In the genomic region with DNA sequence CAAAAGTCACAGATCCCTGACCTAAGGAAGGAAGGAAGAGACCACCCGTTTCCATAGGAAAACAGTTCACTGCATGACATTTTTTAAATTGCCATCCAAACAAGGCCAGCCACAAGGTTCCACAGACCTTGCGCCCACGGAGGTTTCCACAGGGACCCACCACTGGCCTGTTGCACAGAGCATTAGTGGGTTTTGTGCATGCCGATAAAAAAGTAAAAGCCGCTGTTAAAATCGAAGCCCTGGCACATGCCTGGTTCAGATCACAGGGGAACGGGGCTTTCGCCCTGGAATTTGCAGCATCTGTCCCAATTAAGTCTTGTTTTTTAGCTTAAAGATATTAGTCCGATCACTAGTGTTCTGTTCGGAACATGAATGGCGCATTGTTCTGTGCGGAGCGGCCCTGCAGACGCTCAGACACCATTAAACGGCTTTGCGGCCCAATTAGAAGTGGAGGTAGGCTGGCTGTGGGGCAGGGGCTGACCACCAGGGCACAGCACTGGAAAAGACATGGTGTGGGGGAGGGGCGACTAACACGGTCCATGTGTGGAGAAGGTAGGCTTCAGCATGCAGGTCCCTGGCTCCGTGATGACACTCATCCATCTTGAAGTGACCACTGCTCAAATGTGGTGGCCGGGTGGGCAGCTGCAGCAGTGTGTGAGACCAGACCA, we compare ENCODE assay signal across 18 mouse cellular contexts. TPM values are rescaled to one million over a fixed set of nuclear protein-coding genes. Genes with fewer than 3 reads are reported as not detected.
DNase-seq lines count a peak whose midpoint lies in the region; ATAC-seq and TF ChIP-seq lines count a peak whose summit lies in the region.
"Had no signal": no experiment of that assay in that cellular context is flagged by ENCODE, and none has a peak within 500 bp of the region (broad histone marks: within the 10 kb centered on the region; RNA-seq: fewer than 3 reads in every experiment).

No protein-coding gene starts in this region.

- DNase-seq in midbrain, embryonic 11.5 days (ENCODE audit: low spot score, missing footprints), result peak; percentile 53
- DNase-seq in embryo, embryonic 9.5 days (ENCODE audit: extremely low spot score), result peak; percentile 44
- peak; percentile 67 for DNase-seq in hindlimb bud, embryonic 11.5 days (ENCODE audit: extremely low spot score, low read depth, low spot score)
- peak; percentile 88 for DNase-seq in retina, postnatal 1 day
- DNase-seq in adrenal gland, postnatal 36 days, result no peak
- DNase-seq in thymus, adult 2 months, result no peak
- DNase-seq: cerebellum, adult 8-10 months; heart, adult 18-20 months; kidney, postnatal 10 days; layer of hippocampus, adult 9-11 months; lung, postnatal 36 days had no signal

- H3K9me3 ChIP-seq in midbrain, embryonic 11.5 days (ENCODE audit: control insufficient read depth, low read length), result no peaks in the 10 kb centered on the region
- H3K9me3 ChIP-seq in midbrain, embryonic 16.5 days (replicated peaks; ENCODE audit: control insufficient read depth, low read length, poor library complexity, severe bottlenecking), result no peaks in the 10 kb centered on the region
- H3K9me3 ChIP-seq: midbrain, embryonic 15.5 days had no signal

- WGBS in midbrain, embryonic 11.5 days, result 83% methylated on average over 20 of the region's 20 CpGs
- 73% methylated on average over 20 of the region's 20 CpGs for WGBS in midbrain, embryonic 16.5 days
- WGBS in thymus, adult 2 months, result 87% methylated on average over 20 of the region's 20 CpGs

- no peak overlapping the region for H3K4me2 ChIP-seq in midbrain, embryonic 11.5 days
- H3K4me2 ChIP-seq in midbrain, embryonic 16.5 days (ENCODE audit: low read length), result no peak overlapping the region
- H3K4me2 ChIP-seq: midbrain, embryonic 15.5 days had no signal

- no peak for ATAC-seq in midbrain, embryonic 11.5 days (ENCODE audit: low FRiP score)
- no peak for ATAC-seq in midbrain, embryonic 16.5 days
- ATAC-seq: midbrain, embryonic 15.5 days had no signal

- H3K4me1 ChIP-seq in midbrain, embryonic 11.5 days (ENCODE audit: control insufficient read depth, insufficient read depth, low read length), result peaks cover 2% of the 10 kb centered on the region; the same call in 1 of the 2 replicates
- H3K4me1 ChIP-seq in midbrain, embryonic 16.5 days (ENCODE audit: control insufficient read depth, insufficient read depth, low read length), result peaks cover 6% of the 10 kb centered on the region; the same call in 1 of the 2 replicates
- H3K4me1 ChIP-seq in thymus, adult 2 months (replicated peaks; ENCODE audit: control insufficient read depth, insufficient read depth, low read length), result no peaks in the 10 kb centered on the region

- H3K27ac ChIP-seq in midbrain, embryonic 11.5 days (ENCODE audit: low read depth, low read length), result no peak overlapping the region
- H3K27ac ChIP-seq in midbrain, embryonic 16.5 days (ENCODE audit: low read length), result no peak overlapping the region
- H3K27ac ChIP-seq in thymus, adult 2 months (ENCODE audit: control insufficient read depth, insufficient read depth, low read length), result no peak overlapping the region
- H3K27ac ChIP-seq: midbrain, embryonic 15.5 days had no signal

- H3K27me3 ChIP-seq in midbrain, embryonic 11.5 days (ENCODE audit: control insufficient read depth, insufficient read depth, low read length), result no peaks in the 10 kb centered on the region
- no peaks in the 10 kb centered on the region; the same call in none of the 2 replicates for H3K27me3 ChIP-seq in midbrain, embryonic 16.5 days (ENCODE audit: control insufficient read depth, insufficient read depth, low read depth, low read length)
- no peaks in the 10 kb centered on the region for H3K27me3 ChIP-seq in thymus, adult 2 months (ENCODE audit: control insufficient read depth, insufficient read depth, low read length)
- H3K27me3 ChIP-seq: midbrain, embryonic 15.5 days had no signal

- no peak for TF ChIP-seq CTCF in thymus, adult 2 months (IDR thresholded peaks at IDR 0.05; ENCODE audit: borderline replicate concordance, control insufficient read depth, extremely low read depth, insufficient read depth, low read length, poor library complexity)

- no peaks in the 10 kb centered on the region for H3K36me3 ChIP-seq in midbrain, embryonic 11.5 days (ENCODE audit: control insufficient read depth, insufficient read depth, low read length)
- H3K36me3 ChIP-seq in midbrain, embryonic 16.5 days (ENCODE audit: control insufficient read depth, insufficient read depth, low read length), result no peaks in the 10 kb centered on the region
- no peaks in the 10 kb centered on the region for H3K36me3 ChIP-seq in thymus, adult 2 months (ENCODE audit: control insufficient read depth, insufficient read depth, low read length)
- H3K36me3 ChIP-seq: midbrain, embryonic 15.5 days had no signal

- no peak overlapping the region for H3K9ac ChIP-seq in midbrain, embryonic 11.5 days (ENCODE audit: low read length)
- no peak overlapping the region for H3K9ac ChIP-seq in midbrain, embryonic 16.5 days (ENCODE audit: low read depth, low read length)
- H3K9ac ChIP-seq: midbrain, embryonic 15.5 days had no signal

- TF ChIP-seq POLR2A in thymus, adult 2 months (IDR thresholded peaks at IDR 0.05; ENCODE audit: control insufficient read depth, extremely low read depth, insufficient read depth, low read length, poor library complexity), result no peak

- H3K4me3 ChIP-seq in midbrain, embryonic 11.5 days (ENCODE audit: low read depth, low read length), result no peak overlapping the region
- H3K4me3 ChIP-seq in midbrain, embryonic 16.5 days (ENCODE audit: low read depth, low read length), result no peak overlapping the region
- H3K4me3 ChIP-seq in thymus, adult 2 months (ENCODE audit: control insufficient read depth, insufficient read depth, low read length), result no peak overlapping the region
- H3K4me3 ChIP-seq: midbrain, embryonic 15.5 days had no signal

RNA-seq across cellular contexts. Expression of a gene that starts 25.8 kb away (rescaled TPM):
- not detected in 2 replicates for polyA plus RNA-seq in midbrain, embryonic 11.5 days (2014; fragmentation: Nextera tagmentation; extraction: Ambion mirVana)
- polyA plus RNA-seq in midbrain, embryonic 16.5 days (2015; fragmentation: Nextera tagmentation; extraction: Ambion mirVana), result not detected in 2 replicates
- total RNA-seq in adrenal gland, postnatal 36 days (2021), result not detected
- 0.13 TPM in 1 of 2 replicates, not detected in the other for polyA plus RNA-seq in thymus, adult 2 months (2012; rRNA removed)
- total RNA-seq: heart, adult 18-20 months; left cerebral cortex, postnatal 25 days had no signal
- polyA plus RNA-seq: heart, postnatal 0 days; liver, embryonic 16.5 days; midbrain, embryonic 15.5 days; neural tube, embryonic 14.5 days; thymus, postnatal 0 days had no signal

RNA-seq across cellular contexts. Expression of a gene that starts 56.8 kb away (rescaled TPM):
- polyA plus RNA-seq in midbrain, embryonic 11.5 days (2014; fragmentation: Nextera tagmentation; extraction: Ambion mirVana), result 6.6 and 8.0 TPM in 2 replicates
- 11.8 and 13.1 TPM in 2 replicates for polyA plus RNA-seq in midbrain, embryonic 16.5 days (2015; fragmentation: Nextera tagmentation; extraction: Ambion mirVana)
- 1 to 10 TPM; 4.2 to 6.4 TPM for total RNA-seq in adrenal gland, postnatal 36 days (2021)
- polyA plus RNA-seq in thymus, adult 2 months (2012; rRNA removed), result 4.5 and 7.7 TPM in 2 replicates

Comparison
In these comparisons a context has a peak if more than half of its experiments do, and no peak if none do; other contexts are left out.
1. DNase-seq: peak in midbrain, embryonic 11.5 days (single experiment), embryo, embryonic 9.5 days (single experiment), hindlimb bud, embryonic 11.5 days (single experiment) and retina, postnatal 1 day (single experiment); none in adrenal gland, postnatal 36 days (0 of 2) and thymus, adult 2 months (single experiment).